In the genomic region with DNA sequence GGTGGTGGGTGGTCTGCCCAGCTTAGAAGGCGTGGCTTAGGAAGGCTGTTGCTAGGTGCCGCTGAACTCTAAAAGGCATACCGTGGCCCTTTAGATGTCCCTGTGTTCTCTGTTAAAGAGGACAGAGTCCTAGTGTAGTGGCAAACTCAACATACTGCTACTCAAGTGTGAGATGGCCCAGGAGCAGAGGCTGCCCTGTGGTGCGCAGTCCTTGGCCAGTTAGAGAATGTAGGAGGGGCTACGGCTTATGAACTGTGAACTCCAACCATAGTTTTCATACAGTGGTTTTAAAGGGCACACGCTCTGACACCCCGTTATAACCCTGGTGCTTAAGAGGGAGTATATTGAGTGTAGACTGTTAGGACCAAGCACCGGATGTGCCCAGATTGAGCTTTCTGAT, we compare ENCODE assay signal across 23 mouse cellular contexts. TPM values are rescaled to one million over a fixed set of nuclear protein-coding genes. Genes with fewer than 3 reads are reported as not detected.
"Had no signal": no experiment of that assay in that cellular context is flagged by ENCODE, and none has a peak within 500 bp of the region (broad histone marks: within the 10 kb centered on the region; RNA-seq: fewer than 3 reads in every experiment).

No protein-coding gene starts in this region.

- ATAC-seq: intestine, embryonic 15.5 days had no signal

- H3K4me3 ChIP-seq: intestine, embryonic 15.5 days; layer of hippocampus, adult 2 months; limb, embryonic 15.5 days; liver, embryonic 15.5 days had no signal

- H3K9me3 ChIP-seq: intestine, embryonic 15.5 days; limb, embryonic 15.5 days; liver, embryonic 15.5 days had no signal

- H3K27me3 ChIP-seq: intestine, embryonic 15.5 days; limb, embryonic 15.5 days; liver, embryonic 15.5 days had no signal

- DNase-seq: layer of hippocampus, adult 9-11 months; lung, adult 2 months; lung, postnatal 14 days; lung, postnatal 4 days; midbrain, embryonic 14.5 days; right cerebral cortex, adult 18-20 months; right cerebral cortex, postnatal 14 days; right cerebral cortex, postnatal 4 days; thymus, adult 2 months; thymus, postnatal 14 days; thymus, postnatal 4 days had no signal

- H3K4me2 ChIP-seq: intestine, embryonic 15.5 days; limb, embryonic 15.5 days; liver, embryonic 11.5 days; liver, embryonic 15.5 days; midbrain, embryonic 11.5 days had no signal

- H3K9ac ChIP-seq: intestine, embryonic 15.5 days; limb, embryonic 15.5 days; liver, embryonic 15.5 days had no signal

- H3K27ac ChIP-seq: intestine, embryonic 15.5 days; layer of hippocampus, adult 2 months; limb, embryonic 15.5 days; liver, embryonic 15.5 days; stomach, postnatal 0 days had no signal

RNA-seq across cellular contexts. Expression of a gene that starts 30.4 kb away (rescaled TPM):
- polyA plus RNA-seq: intestine, embryonic 15.5 days; large intestine, adult 2 months; limb, embryonic 11.5 days; midbrain, embryonic 14.5 days; midbrain, postnatal 0 days; neural tube, embryonic 11.5 days; stomach, embryonic 14.5 days had no signal
